Mouse (Mus musculus) lung, embryonic 14.5 days (tissue): ENCODE results near the gene Ccser1. TPM values are rescaled to one million over a fixed set of nuclear protein-coding genes. Genes with fewer than 3 reads are reported as not detected.

Experiments used
- ATAC-seq: fragments of 200-750 bp; cut with Nextera tagmentation; 2 replicates; pipeline ENCODE4 v1.8.0; 2017; ENCODE audit warnings: mild to moderate bottlenecking, moderate TSS enrichment, moderate library complexity; ENCODE audit not compliant: insufficient read depth
- DNase-seq: peaks from one replicate; pipeline ENCODE4 v3.0.0-alpha.2; 2015
- H3K27ac ChIP-seq: fragments of 300-500 bp; sonication (generic); 2 replicates; pipeline ENCODE4 v1.5.1; 2014; ENCODE audit warnings: low read depth, mild to moderate bottlenecking, moderate library complexity
- H3K27me3 ChIP-seq: fragments of 300-500 bp; sonication (generic); 2 replicates; pipeline ENCODE4 v1.6.1; 2014; ENCODE audit warnings: low read length, control low read depth; ENCODE audit not compliant: insufficient read depth
- H3K36me3 ChIP-seq: fragments of 300-500 bp; sonication (generic); 2 replicates; pipeline ENCODE4 v1.6.1; 2014; ENCODE audit warnings: control low read depth; ENCODE audit not compliant: insufficient read depth
- H3K4me1 ChIP-seq: fragments of 300-500 bp; sonication (generic); 2 replicates; pipeline ENCODE4 v1.6.1; 2014; ENCODE audit warnings: antibody characterized with exemption, control low read depth; ENCODE audit not compliant: insufficient read depth
- H3K4me2 ChIP-seq: fragments of 300-500 bp; sonication (generic); 2 replicates; pipeline ENCODE4 v1.6.1; 2014; ENCODE audit warnings: mild to moderate bottlenecking
- H3K4me3 ChIP-seq: fragments of 300-500 bp; sonication (generic); 2 replicates; pipeline ENCODE4 v1.5.1; 2014; ENCODE audit warnings: low read depth, low read length
- H3K9ac ChIP-seq: fragments of 300-500 bp; sonication (generic); 2 replicates; pipeline ENCODE4 v1.6.1; 2014
- H3K9me3 ChIP-seq: fragments of 300-500 bp; sonication (generic); 2 replicates; pipeline ENCODE4 v1.6.1; 2016; ENCODE audit warnings: low read depth, low read length, control low read depth
- CTCF ChIP-seq: IDR thresholded peaks from 2 replicates; pipeline ENCODE4 v1.5.1; 2016; ENCODE audit warnings: antibody characterized with exemption, low read depth
- WGBS: fragments of 180-500 bp; shearing (Covaris S2); extraction: QIAGEN DNeasy Blood & Tissue Kit; methylation state at CpG from one replicate; pipeline ENCODE4 v1.1.7; 2014; 5-methylcytosine and 5-hydroxymethylcytosine counted together
- polyA plus RNA-seq: library from polyadenylated mRNA; unstranded; fragments of >200 nt; fragmentation: Nextera tagmentation; extraction: Ambion mirVana; gene quantifications from 2 replicates; pipeline ENCODE4 v1.2.1, GENCODE M21; 2014

Gene Ccser1
- polyA plus RNA-seq, 1 experiment from 2014 or later, result 8.9 TPM

DNA sequence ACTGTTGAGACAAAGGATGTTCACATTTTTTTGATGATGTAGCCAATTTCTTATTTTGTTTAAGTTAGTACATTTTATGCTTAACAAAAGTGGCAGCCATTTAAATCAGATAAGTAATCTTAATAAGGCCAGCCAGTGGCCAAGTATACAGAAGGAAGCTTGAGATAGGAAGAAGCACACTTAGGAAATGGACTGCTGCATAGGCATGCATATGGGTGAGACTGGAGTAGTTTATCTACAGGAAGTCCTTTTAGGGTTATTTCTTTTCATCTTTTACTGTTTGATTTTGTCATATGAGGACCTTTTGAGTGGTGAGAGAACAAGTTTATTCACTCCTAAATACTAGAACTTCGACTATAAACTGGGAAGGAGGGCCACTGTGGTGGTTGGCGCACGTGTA lies 582.0 kb downstream of the Ccser1 start:
- Histone ChIP-seq H3K36me3 (no peaks in the 10 kb centered on the region), H3K4me1 (no peaks in the 10 kb centered on the region), H3K9me3 (no peaks in the 10 kb centered on the region), H3K4me2 (no peak overlapping the region), H3K27ac (no peak overlapping the region), H3K27me3 (no peaks in the 10 kb centered on the region), H3K9ac (no peak overlapping the region), H3K4me3 (no peak overlapping the region)
- WGBS, result 73% methylated on average over 3 of the region's 3 CpGs
- ATAC-seq, result no peak
- TF ChIP-seq CTCF, result no peak
- DNase-seq, result no peak

- Histone ChIP-seq H3K4me3 (no peak overlapping the region), H3K27me3 (no peaks in the 10 kb centered on the region), H3K9me3 (no peaks in the 10 kb centered on the region), H3K9ac (no peak overlapping the region), H3K36me3 (no peaks in the 10 kb centered on the region), H3K4me1 (no peaks in the 10 kb centered on the region), H3K4me2 (no peak overlapping the region), H3K27ac (no peak overlapping the region)
- DNase-seq (no peak), ATAC-seq (no peak)
- WGBS, result 73% methylated on average over 5 of the region's 5 CpGs
- no peak for TF ChIP-seq CTCF
Observed at GRCm38 (mm10) chr6:61763379-61763778, 583.3 kb downstream of the Ccser1 start.

GRCm38 (mm10) chr6:61765801-61766200 lies 585.7 kb downstream of the Ccser1 start:
- no peaks in the 10 kb centered on the region for H3K4me1 ChIP-seq
- H3K27me3 ChIP-seq, result no peaks in the 10 kb centered on the region
- no peak for TF ChIP-seq CTCF
- no peaks in the 10 kb centered on the region for H3K9me3 ChIP-seq
- DNase-seq (no peak), ATAC-seq (no peak)
- no peaks in the 10 kb centered on the region for H3K36me3 ChIP-seq
- H3K4me3 ChIP-seq, result no peak overlapping the region
- no peak overlapping the region for H3K4me2 ChIP-seq
- no peak overlapping the region for H3K9ac ChIP-seq
- WGBS, result 67% methylated on average over 2 of the region's 2 CpGs
- no peak overlapping the region for H3K27ac ChIP-seq

DNA sequence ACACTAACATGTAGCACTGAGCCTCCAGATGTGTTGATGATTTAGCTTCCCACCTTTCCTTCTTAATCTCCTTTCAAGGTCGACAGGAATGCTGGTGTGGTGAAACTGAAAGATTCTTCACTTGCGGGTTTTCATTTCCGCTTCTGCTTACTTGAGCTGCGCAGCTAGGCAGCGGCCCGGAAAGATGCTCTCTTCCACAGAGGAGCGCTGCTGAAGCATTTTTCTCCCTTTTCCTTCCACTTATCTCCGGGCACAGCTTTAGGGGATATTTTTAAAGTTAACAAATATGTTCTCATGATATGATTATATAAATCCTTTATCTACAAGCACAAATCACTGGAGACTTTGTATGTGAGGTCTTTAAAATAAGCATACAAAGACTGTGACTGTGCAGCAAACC lies 587.0 kb downstream of the Ccser1 start:
- Histone ChIP-seq H3K36me3 (no peaks in the 10 kb centered on the region), H3K9me3 (no peaks in the 10 kb centered on the region), H3K4me3 (no peak overlapping the region), H3K27ac (no peak overlapping the region), H3K4me2 (no peak overlapping the region), H3K9ac (no peak overlapping the region), H3K27me3 (no peaks in the 10 kb centered on the region), H3K4me1 (no peaks in the 10 kb centered on the region)
- DNase-seq (no peak), ATAC-seq (no peak)
- TF ChIP-seq CTCF, result no peak
- WGBS, result 61% methylated on average over 8 of the region's 8 CpGs

- Histone ChIP-seq H3K9me3 (no peaks in the 10 kb centered on the region), H3K4me2 (no peak overlapping the region), H3K36me3 (no peaks in the 10 kb centered on the region), H3K4me3 (no peak overlapping the region), H3K27ac (no peak overlapping the region), H3K27me3 (no peaks in the 10 kb centered on the region), H3K4me1 (no peaks in the 10 kb centered on the region), H3K9ac (no peak overlapping the region)
- no peak for ATAC-seq
- DNase-seq, result no peak
- no peak for TF ChIP-seq CTCF
- 68% methylated on average over 2 of the region's 2 CpGs for WGBS
Observed at GRCm38 (mm10) chr6:61786706-61787105, 606.6 kb downstream of the Ccser1 start.

DNA sequence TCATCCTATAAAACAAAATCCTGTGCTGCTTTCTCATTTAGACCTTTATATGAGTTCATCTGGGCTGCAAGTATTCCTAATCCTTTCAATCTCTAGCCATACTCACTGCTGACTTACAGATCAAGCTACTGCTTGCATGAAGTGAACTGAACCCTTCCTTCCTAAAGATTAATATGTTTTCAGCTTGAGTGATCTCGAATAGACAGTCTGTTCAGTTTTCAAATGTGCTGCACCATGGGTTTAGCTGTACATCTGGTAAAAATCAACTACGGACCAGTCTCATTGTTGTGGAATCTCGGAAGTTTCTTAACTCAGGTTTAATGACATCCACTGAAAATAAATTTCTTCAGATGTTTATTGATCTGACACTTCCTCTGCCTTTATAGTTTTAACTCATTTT lies 620.8 kb downstream of the Ccser1 start:
- Histone ChIP-seq H3K36me3 (no peaks in the 10 kb centered on the region), H3K27ac (no peak overlapping the region), H3K9me3 (no peaks in the 10 kb centered on the region), H3K27me3 (no peaks in the 10 kb centered on the region), H3K4me1 (no peaks in the 10 kb centered on the region), H3K4me3 (no peak overlapping the region), H3K9ac (no peak overlapping the region), H3K4me2 (no peak overlapping the region)
- DNase-seq, result no peak
- ATAC-seq, result no peak
- 57% methylated on average over 3 of the region's 3 CpGs for WGBS
- TF ChIP-seq CTCF, result no peak

DNA sequence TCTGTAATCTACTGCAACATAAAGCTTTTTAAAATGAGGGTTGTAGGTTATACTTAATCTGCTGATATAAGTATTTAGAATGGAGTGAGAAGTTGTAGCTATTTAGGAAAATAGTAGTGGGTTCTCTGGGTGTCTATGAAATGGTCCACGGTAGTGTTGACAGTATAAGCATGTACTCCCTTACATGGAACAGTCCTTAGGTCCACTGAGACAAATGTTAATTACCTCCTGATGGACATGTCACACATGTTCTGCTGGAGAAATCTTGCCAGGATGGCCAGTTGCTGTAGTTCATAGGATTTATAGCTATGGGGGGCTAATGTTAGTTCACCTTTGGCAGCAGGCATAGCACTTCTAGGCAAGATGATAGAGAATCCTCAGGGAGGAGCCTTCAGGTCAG lies 625.4 kb downstream of the Ccser1 start:
- Histone ChIP-seq H3K27ac (no peak overlapping the region), H3K4me2 (no peak overlapping the region), H3K4me1 (no peaks in the 10 kb centered on the region), H3K36me3 (no peaks in the 10 kb centered on the region), H3K9me3 (no peaks in the 10 kb centered on the region), H3K4me3 (no peak overlapping the region), H3K9ac (no peak overlapping the region), H3K27me3 (no peaks in the 10 kb centered on the region)
- WGBS, result 31% methylated on average over 1 of the region's 1 CpGs
- ATAC-seq (peak; percentile 66; the same call in 1 of the 2 replicates), DNase-seq (peak; percentile 63)
- no peak for TF ChIP-seq CTCF

- ATAC-seq (no peak), DNase-seq (no peak)
- H3K27me3 ChIP-seq, result no peaks in the 10 kb centered on the region
- no peak overlapping the region for H3K9ac ChIP-seq
- H3K4me3 ChIP-seq, result no peak overlapping the region
- no peak overlapping the region for H3K4me2 ChIP-seq
- WGBS, result 34% methylated on average over 1 of the region's 1 CpGs
- no peaks in the 10 kb centered on the region for H3K36me3 ChIP-seq
- H3K4me1 ChIP-seq, result no peaks in the 10 kb centered on the region
- H3K27ac ChIP-seq, result no peak overlapping the region
- no peak for TF ChIP-seq CTCF
- H3K9me3 ChIP-seq, result no peaks in the 10 kb centered on the region
Observed at GRCm38 (mm10) chr6:61817716-61818115, 637.6 kb downstream of the Ccser1 start.
